Mouse (Mus musculus): ENCODE results near the gene Rab3ip.

Gene Rab3ip

GRCm38 (mm10) chr10:116920641-116921040, 29.9 kb downstream of the Rab3ip start:
- no peak for DNase-seq (ENCODE audit: low read depth, low spot score)

- DNase-seq (ENCODE audit: low read depth, low spot score): no peak
Observed at GRCm38 (mm10) chr10:116919368-116920317, 30.9 kb downstream of the Rab3ip start.

GRCm38 (mm10) chr10:116916581-116916980, 34.0 kb downstream of the Rab3ip start:
- DNase-seq (ENCODE audit: low read depth, low spot score): no peak

- no peak for DNase-seq (ENCODE audit: low read depth, low spot score)
Observed at GRCm38 (mm10) chr10:116915286-116915685, 35.3 kb downstream of the Rab3ip start.

GRCm38 (mm10) chr10:116914586-116914985, 36.0 kb downstream of the Rab3ip start:
- DNase-seq (ENCODE audit: low read depth, low spot score): no peak

GRCm38 (mm10) chr10:116913647-116914273, 36.8 kb downstream of the Rab3ip start:
- DNase-seq (ENCODE audit: low read depth, low spot score): no peak

GRCm38 (mm10) chr10:116912850-116913249, 37.7 kb downstream of the Rab3ip start:
- DNase-seq (ENCODE audit: low read depth, low spot score): no peak

- no peak for DNase-seq (ENCODE audit: low read depth, low spot score)
Observed at GRCm38 (mm10) chr10:116908901-116909642, 41.5 kb downstream of the Rab3ip start.

GRCm38 (mm10) chr10:116906794-116907193, 43.8 kb downstream of the Rab3ip start:
- DNase-seq (ENCODE audit: low read depth, low spot score): no peak

GRCm38 (mm10) chr10:116904503-116904908, 46.1 kb downstream of the Rab3ip start:
- no peak for DNase-seq (ENCODE audit: low read depth, low spot score)

GRCm38 (mm10) chr10:116896336-116897177, 54.0 kb downstream of the Rab3ip start, which contains the start of gene Myrfl:
TSS of gene Myrfl (minus strand) at chr10:116896919.
- DNase-seq (ENCODE audit: low read depth, low spot score): no peak

GRCm38 (mm10) chr10:116895108-116895833, 55.3 kb downstream of the Rab3ip start:
- DNase-seq (ENCODE audit: low read depth, low spot score): no peak

GRCm38 (mm10) chr10:116894540-116894939, 56.0 kb downstream of the Rab3ip start:
- DNase-seq (ENCODE audit: low read depth, low spot score): no peak

- no peak for DNase-seq (ENCODE audit: low read depth, low spot score)
Observed at GRCm38 (mm10) chr10:116893753-116894152, 56.8 kb downstream of the Rab3ip start.

- DNase-seq (ENCODE audit: low read depth, low spot score): no peak
Observed at GRCm38 (mm10) chr10:116890587-116890986, 60.0 kb downstream of the Rab3ip start.

GRCm38 (mm10) chr10:116884552-116884951, 66.0 kb downstream of the Rab3ip start:
- DNase-seq (ENCODE audit: low read depth, low spot score): no peak

- DNase-seq (ENCODE audit: low read depth, low spot score): no peak
Observed at GRCm38 (mm10) chr10:116883531-116883930, 67.0 kb downstream of the Rab3ip start.

- DNase-seq (ENCODE audit: low read depth, low spot score): no peak
Observed at GRCm38 (mm10) chr10:116877436-116877835, 73.1 kb downstream of the Rab3ip start.

- DNase-seq (ENCODE audit: low read depth, low spot score): no peak
Observed at GRCm38 (mm10) chr10:116874490-116874889, 76.1 kb downstream of the Rab3ip start.

- no peak for DNase-seq (ENCODE audit: low read depth, low spot score)
Observed at GRCm38 (mm10) chr10:116872016-116872410, 78.6 kb downstream of the Rab3ip start.

All from forelimb bud, embryonic 11.5 days (tissue).